Mouse (Mus musculus) adrenal gland, postnatal 14 days (tissue): ENCODE results near the gene Fdxr. TPM values are rescaled to one million over a fixed set of nuclear protein-coding genes. Genes with fewer than 3 reads are reported as not detected.

ENCODE experiments used
- DNase-seq: peaks from one replicate; pipeline ENCODE4 v3.0.0; 2021; ENCODE audit warnings: mixed read lengths
- total RNA-seq: library from RNA; stranded (reverse); gene quantifications from 2 replicates; pipeline ENCODE4 v1.2.3, GENCODE M21; 2021

The Fdxr gene
- total RNA-seq, 1 experiment from 2014 or later, result 605 TPM

GRCm38 (mm10) chr11:115236570-115236969 lies 40.3 kb downstream of the Fdxr start:
- peak; percentile 32 for DNase-seq

- DNase-seq, result peak; percentile 84
Observed at GRCm38 (mm10) chr11:115234320-115235044, 42.4 kb downstream of the Fdxr start.

DNA sequence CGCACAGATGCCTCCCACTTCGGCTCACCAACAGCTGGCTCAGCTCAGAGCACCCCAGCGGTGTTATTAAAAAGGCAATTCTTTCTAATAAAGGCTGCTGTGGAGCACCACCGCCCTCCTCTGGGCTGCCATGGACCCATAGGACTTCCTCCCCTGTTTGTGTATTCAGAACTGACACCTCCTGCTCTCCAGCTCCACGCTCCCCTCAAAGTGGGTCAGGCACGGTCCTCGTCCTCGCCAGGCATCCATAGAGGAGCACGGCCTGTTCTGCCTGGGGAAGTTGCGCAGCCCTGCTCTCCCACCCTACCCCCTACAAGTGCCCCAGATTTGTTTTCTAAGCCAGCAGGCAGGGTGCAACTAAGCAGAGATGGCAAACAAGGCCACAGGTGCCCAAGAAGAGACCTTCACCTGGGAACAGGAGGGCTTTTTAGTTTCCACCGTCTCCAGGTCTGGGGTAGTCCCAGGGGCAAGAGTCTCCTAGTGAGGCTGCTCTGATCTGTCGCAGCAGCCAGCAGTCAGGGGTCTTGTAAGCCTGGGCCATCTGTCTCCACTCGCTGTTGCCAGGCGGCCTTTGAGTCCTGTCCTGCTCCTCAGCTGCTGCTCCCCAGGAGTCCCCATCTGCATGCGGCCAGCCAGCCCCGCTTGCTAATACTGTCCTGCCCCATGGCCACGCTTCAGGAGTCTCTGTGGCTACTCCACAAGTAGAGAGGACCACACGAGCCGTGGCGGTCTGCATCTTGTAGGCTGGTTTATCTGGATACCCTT lies 43.1 kb downstream of the Fdxr start:
- no peak for DNase-seq

GRCm38 (mm10) chr11:115232889-115233288 lies 44.0 kb downstream of the Fdxr start:
- DNase-seq, result no peak

- peak; percentile 18 for DNase-seq
Observed at GRCm38 (mm10) chr11:115231924-115232323, 44.9 kb downstream of the Fdxr start.

DNA sequence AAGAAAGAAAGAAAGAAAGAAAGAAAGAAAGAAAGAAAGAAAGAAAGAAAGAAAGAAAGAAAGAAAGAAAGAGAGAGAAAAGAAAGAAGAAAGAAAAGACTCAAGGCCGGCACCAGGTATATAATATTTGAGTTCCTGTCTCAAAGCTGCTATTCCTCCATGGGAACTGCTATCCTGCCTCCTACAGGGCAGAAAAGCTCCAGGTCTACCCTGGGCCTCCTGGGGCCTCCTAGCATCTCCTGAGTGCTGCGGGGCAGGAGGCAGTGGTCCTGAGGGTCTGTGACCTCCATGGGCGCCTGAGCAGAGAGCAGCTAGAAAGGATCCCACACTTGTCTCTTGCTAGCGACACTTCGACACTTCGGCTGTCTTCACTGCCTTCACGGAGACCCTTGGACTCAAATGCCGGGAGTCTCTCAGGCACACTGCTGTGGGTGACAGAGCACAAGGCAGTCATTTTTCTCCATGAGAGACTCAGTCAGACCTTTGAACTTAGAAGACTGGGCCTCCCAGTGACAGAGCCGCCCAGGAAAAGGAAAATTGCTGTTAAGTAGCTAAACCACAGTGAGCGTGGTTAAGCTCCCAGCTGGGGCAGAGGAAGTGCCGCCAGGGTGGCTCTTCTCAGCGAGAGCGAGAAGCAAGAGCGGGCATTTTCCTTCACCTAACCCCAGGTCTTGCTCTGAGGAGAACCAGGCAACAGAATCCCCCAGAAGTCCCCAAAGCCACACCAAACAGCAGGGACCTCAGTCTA lies 45.5 kb downstream of the Fdxr start:
- no peak for DNase-seq

DNA sequence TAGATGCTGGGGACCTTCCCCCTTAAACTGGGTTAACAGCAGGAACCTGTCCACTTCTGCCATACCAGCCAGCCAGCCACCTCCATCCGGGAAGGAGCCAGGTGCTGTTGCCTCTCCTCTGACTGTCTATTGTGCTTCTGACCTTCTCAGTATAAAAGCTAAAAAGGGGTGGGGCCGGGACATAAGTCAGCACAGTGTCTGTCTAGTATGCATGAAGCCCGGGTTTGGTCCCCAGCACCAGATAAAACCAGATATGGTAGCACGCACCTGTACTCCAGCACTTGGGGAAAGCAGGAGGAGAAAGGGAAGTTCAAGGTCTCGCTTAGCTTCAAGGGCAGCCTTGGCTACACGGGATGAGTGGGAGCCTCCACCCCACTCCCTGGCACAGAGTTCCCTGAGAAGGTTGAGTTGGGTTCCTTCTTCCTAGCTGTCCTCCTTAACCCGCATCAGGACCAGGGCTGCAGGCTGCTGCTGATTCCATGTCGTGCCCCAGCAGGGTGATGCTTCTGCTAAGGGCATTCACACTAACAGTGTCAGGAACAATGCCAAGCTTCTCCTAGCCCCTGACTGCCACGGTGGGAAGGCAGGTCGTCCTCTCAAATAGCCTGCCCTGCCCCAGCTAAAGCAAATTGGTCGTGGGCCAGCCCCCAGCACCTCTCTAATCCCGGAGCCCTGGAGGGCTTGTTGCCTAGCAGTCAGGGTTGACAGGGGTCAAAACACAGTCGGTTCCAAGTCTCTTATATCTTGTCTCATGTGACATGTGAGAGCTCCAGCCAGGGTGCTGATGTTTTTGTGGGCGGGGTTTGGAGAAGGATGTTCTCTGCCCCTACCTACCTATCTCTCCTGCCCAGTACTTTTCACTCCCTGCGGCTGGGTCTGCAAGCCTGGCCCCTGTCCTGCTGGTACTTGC lies 47.6 kb downstream of the Fdxr start:
- no peak for DNase-seq

DNA sequence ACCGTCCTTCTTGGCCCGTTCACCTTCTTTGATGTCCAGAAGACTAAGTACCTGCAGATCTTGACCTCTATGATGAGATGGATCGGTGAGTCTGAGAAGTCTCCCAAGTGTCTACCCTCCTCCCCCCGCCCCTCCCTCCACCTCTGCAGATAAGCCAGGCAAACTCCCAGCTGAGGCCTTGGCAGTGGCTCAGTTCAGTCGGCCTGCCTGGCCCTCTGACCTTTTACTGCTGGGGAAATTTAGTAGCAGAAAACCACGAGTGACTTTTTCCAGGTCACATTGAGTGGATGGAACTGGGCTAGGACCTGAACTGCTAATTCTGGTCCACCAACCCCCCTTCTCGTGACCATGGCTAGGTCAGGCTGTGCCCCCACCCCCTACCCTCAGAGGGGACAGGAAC lies 48.4 kb downstream of the Fdxr start:
- no peak for DNase-seq

- DNase-seq, result no peak
Observed at GRCm38 (mm10) chr11:115227640-115228039, 49.2 kb downstream of the Fdxr start.

GRCm38 (mm10) chr11:115226811-115227491 lies 49.9 kb downstream of the Fdxr start:
- DNase-seq, result no peak

GRCm38 (mm10) chr11:115225301-115225700 lies 51.5 kb downstream of the Fdxr start:
- DNase-seq, result no peak

- peak; percentile 84 for DNase-seq
Observed at GRCm38 (mm10) chr11:115224889-115225288, 52.0 kb downstream of the Fdxr start.

DNA sequence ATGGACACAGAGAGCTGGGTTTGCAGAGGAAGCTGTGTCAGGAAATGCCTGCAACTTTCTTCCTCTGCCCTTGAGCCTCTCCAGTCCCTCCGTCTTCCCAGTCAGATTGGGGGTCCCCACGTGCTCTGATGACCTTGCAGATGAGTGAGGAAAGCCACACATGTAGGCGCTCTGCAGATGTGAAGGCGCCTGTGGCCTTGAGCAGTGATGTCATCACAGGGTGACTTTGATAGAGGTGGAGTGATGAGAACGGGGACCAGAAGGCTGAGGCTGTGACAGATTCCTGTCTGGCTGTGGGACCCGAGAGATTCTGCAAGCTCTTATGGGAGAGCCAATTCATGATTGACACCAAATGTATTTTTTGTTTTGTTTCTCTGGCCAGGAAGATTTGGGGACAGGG lies 53.0 kb downstream of the Fdxr start:
- DNase-seq, result peak; percentile 67

DNA sequence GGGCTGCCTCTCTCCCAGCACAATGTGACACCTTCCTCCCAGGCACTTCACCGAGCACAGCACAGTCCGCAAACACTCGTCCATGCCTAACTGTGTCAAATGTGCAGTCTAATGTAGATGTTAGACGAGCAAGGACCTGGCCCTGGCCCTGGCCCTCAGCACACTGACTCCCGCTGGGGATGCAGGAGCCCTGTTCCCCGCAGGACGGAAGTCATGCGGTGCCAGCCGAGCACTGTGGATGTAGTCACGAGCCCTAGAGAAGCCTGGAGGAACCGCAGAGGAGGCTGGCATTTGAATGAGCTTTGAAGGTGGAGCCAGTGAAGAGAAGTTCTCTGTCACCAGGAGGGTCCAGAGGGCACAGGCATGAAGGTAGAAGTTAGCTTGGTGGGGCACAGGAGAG lies 53.4 kb downstream of the Fdxr start:
- no peak for DNase-seq

GRCm38 (mm10) chr11:115222570-115222969 lies 54.3 kb downstream of the Fdxr start:
- DNase-seq, result no peak

DNA sequence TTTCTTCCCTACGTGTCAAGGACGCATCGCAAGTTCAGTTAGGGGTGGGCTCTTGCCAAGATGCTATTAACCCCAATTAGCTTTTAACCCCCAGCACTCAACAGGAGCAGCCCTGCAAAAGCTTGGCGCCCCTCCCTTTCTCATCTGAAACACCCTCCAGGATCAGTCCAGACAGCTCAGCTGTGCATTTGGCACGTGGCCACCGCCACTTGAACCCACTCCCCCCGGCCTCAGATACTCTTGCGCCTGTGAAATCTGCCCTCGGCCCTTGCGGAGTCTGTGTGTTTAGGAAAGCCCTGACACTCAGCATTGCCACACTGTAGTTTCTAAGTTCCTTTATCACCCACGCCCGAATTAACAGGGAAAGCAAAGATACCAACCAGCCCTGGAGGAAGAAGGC lies 54.8 kb downstream of the Fdxr start:
- no peak for DNase-seq

- no peak for DNase-seq
Observed at GRCm38 (mm10) chr11:115219685-115220084, 57.2 kb downstream of the Fdxr start.

- DNase-seq, result peak; percentile 75
Observed at GRCm38 (mm10) chr11:115219263-115219662, 57.6 kb downstream of the Fdxr start.
